Mouse (Mus musculus) activated CD4-positive, CD25-positive, alpha-beta regulatory T cell, adult 4 months (primary cell): ENCODE results near the gene Mapk10. TPM values are rescaled to one million over a fixed set of nuclear protein-coding genes. Genes with fewer than 3 reads are reported as not detected.

ENCODE experiments used
- ATAC-seq: one replicate; pipeline ENCODE4 v1.8.0; 2017
- polyA plus RNA-seq, 2 experiments: library from polyadenylated mRNA; unstranded; fragments of 100-300 nt; shearing (Covaris generic); gene quantifications; one replicate each; pipeline ENCODE4 v1.2.1; 2017

Mapk10 gene
- polyA plus RNA-seq, result under 1 TPM in 1 of 2 experiments, not detected in 1; 0.07 TPM

GRCm38 (mm10) chr5:103211101-103211848 is at the start of gene Mapk10:
TSS of gene Mapk10 (minus strand) at chr5:103211334.
- no peak for ATAC-seq

GRCm38 (mm10) chr5:103256144-103256543 is 45.0 kb upstream of the Mapk10 start:
- ATAC-seq, result no peak

GRCm38 (mm10) chr5:103242430-103242829 is 31.3 kb upstream of the Mapk10 start:
- ATAC-seq, result no peak

DNA sequence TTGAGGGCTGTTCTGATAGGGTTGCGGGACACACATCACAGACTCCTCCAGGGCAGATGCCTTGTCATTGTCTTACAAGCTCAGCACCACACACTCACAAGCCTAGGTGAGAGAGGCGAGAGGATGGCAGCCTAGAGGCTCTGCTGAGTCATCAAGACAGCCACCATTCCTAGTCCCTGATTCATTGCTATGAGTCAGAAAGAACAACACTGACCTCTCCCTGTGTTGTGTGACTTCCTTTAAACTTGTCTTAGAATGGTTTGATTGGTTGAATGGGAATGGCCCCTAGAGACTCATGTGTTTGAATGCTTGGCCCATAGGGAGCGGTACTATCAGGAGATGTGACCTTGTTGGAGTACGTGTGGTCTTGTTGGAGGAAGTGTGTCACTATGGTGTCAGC is 20.7 kb upstream of the Mapk10 start:
- no peak for ATAC-seq

DNA sequence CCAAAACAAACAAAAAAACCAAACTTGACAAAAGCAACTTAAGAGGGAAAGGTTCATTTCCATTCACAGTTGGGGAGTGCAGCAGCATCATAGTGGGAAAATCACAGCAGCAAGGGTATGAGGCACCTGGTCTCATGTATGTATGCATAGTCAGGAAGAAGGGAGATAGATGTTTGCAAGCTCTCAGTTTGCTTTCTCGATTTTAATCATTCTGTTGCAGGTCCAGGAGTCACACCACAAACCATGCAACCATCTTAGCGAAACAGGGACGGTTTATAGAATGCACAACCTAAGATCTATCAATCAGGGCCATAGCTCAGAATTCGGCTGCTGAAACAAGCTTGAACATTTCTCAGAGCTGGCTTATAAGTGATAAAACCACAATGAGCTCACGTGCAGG is 19.2 kb upstream of the Mapk10 start:
- ATAC-seq, result no peak

DNA sequence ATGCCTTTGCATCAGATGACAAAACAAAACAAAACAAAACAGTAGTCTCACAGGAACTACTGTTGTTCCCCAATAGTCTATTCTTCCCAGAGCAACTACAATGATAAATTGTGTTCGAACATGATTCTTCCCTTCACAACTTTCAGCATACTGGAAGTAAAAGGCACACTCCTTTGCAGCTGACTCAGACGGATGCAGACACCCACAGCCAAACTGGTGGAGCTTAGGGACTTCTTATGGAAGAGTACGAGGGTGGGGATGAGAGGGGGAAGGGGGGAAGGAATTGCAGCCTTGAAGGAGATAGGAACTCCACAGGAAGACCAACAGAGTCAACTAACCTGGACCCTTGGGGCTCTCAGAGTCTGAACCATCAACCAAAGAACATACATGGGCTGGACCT is 18.2 kb upstream of the Mapk10 start:
- ATAC-seq, result no peak

DNA sequence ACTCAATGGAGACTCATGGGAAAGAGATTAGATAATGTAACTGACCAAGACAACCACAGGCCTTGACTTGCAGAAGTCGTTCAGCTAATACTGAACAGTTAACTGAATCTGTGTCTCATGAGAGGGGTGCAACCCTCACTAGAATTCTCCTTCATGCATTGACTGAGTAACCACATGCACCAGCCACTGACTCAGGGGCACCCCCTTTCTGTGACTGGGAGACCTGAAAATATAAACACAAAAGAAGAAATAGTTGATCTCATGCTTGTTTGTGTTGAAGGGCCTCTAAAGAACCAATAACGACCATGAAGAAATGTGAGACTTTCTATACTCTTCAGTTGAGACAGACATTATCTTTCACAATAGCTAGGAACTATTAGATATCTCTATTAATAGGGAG is 10.9 kb upstream of the Mapk10 start:
- ATAC-seq, result no peak

- no peak for ATAC-seq
These were observed 490 bp downstream of the Mapk10 start for GRCm38 (mm10) chr5:103210644-103211043.

DNA sequence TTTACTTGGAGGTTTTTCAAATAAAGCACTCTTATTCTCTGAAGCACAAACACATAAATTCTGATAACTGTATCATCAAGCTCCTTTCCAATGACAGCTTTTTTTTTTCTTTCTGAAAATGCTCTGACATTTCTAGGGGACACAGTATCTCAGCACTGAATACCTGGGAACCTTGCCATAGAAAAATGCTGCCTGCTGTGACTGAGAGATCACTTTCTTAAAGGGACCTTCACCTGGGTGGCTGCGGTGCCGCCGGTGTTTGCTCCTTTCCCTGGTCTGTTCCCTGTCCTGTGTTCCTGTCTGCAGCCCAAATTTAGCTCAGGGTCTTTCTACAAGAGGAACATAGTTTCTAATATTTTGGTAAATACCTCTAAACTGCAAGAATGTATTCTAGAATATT is 1.1 kb downstream of the Mapk10 start:
- no peak for ATAC-seq

- no peak for ATAC-seq
These were observed 1.6 kb downstream of the Mapk10 start for GRCm38 (mm10) chr5:103209486-103209885.

DNA sequence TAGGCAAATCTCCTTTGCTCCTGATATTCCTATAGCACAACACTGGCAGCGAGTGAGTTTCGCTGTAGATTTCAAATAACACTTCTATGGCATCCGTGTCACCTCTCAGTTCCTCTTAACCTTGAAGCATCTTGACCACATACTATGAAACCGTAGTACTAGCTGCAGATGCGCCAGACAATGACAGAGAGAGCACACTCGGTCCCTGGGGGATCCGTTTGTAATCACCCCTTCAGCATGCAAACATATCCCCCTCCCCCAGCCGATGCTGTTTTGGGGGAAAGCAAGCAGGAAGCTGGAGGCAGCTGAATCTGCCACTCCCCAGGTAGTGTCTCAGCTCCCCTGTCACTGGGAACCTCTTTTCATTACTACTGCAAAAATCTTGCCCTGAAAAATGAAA is 2.3 kb downstream of the Mapk10 start:
- no peak for ATAC-seq

GRCm38 (mm10) chr5:103208021-103208511 is 3.1 kb downstream of the Mapk10 start:
- ATAC-seq, result no peak

DNA sequence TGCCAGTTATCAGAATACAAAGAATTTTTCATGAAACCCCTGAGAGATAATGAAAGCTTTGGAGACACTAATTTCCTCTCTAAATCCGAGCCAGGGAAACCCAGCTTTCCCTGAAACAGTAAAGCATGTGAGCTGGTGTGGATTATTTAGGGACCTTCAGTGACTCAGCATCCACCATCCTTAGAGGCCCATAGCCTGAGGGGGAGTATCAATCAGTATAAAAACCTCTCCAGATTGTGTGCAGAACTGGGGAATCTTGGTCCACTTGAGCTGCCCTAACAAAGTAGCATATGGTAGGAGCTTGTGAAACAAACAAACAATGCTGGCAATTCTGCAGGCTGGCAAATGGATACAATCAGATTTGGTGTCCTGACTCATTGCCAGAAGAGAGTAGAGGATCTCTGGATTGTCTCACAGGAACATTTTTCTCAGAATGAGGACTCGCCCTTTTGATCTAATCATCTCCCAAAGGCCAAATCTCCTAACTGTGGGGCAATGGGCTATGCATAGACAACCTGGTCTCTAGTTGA is 13.3 kb downstream of the Mapk10 start:
- ATAC-seq, result no peak

DNA sequence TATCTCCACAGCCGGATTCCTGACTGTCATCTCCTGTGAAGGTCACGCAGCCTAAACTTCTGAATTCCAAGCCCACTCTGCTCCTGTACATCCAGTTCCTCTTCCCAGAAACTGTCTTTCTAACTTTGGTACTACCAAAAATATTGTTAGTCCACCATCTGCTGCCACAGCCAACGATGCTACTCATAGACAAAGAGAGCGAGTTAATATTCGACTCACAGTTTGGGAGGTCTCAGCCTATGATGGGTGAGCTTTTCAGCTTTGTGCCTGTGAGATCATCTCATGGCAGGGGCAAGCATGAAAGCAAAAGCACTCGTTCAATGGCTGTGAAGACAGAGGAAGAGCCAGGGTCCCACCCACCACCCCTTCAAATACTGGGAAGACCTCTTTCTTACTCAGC is 16.6 kb downstream of the Mapk10 start:
- ATAC-seq, result no peak

- no peak for ATAC-seq
These were observed 17.4 kb downstream of the Mapk10 start for GRCm38 (mm10) chr5:103193700-103194099.

DNA sequence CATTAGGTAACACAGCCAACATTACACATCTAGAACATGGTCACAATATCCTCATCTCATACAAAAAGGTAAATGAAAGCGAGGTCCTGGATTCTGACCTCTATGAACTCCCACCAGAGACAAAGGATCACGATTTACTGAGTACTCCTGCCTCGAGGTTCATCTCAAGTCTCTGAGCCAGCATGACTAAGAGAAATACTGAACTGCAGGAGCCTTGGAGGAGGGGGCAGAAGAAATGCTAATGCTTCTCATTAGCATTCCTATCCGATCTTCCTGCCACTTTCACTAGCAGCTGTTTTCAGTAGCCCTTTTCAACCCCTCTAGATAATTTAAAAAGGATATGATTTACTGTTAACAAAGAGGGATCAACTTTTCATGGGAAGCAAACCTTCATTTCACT is 19.6 kb downstream of the Mapk10 start:
- no peak for ATAC-seq

DNA sequence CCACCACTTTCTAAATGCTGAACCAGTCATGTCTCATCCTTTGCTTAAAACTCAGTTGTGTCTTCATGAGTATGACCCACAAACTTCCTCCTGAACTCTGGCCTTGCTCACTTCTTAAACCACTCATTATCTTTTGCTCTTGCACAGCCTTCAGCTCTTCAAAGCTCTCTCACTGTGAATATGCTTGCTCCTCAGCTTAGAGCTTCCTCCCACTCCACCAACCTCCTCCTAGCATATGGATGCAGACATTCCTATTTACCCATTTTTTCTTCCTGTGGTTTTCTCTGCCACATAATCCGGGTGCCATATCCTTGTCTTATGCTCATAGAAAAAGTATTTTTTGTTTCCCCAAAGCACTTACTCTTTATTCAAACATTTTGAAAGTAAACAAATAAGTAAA is 26.9 kb downstream of the Mapk10 start:
- ATAC-seq, result no peak

- ATAC-seq, result no peak
These were observed 29.5 kb downstream of the Mapk10 start for GRCm38 (mm10) chr5:103181622-103182021.

- no peak for ATAC-seq
These were observed 34.1 kb downstream of the Mapk10 start for GRCm38 (mm10) chr5:103177010-103177409.

- ATAC-seq, result no peak
These were observed 35.1 kb downstream of the Mapk10 start for GRCm38 (mm10) chr5:103175989-103176388.

DNA sequence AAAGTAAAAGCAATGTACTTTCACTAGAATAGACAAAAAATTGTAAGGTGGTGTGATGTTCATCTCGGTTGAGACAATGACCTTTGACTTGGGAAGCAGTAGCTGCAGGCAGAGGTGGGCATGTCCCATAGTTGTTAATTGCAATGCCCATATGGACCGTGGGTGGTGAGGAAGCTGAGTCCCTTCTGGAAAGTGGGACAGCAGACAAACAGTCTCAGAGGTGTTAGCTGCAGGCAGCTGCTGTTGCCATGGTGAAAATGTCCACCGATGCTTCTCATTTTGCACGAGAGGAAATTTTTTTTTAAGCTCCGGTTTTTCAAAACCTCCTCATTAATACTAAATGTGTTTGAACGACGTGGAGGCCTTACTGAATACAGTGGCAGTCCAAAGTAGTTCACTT is 36.5 kb downstream of the Mapk10 start:
- no peak for ATAC-seq

DNA sequence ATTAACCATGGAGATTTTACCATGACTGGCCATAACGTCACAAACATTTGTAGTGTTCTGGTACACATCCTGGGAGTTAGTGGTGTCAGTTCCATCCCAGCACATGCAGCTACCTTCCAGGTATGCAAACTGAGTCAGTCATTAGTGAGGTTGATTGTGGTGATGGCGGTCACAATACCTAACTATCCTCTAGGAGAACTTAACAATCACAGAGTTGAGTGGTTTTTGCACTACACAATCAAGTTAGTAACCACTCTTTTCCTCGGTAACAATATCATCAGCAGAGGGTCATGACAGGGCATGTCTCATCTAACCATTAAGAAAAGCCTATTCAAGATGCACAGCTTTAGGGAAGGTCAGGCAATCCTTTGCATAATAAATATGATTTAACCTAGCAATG is 39.9 kb downstream of the Mapk10 start:
- no peak for ATAC-seq

DNA sequence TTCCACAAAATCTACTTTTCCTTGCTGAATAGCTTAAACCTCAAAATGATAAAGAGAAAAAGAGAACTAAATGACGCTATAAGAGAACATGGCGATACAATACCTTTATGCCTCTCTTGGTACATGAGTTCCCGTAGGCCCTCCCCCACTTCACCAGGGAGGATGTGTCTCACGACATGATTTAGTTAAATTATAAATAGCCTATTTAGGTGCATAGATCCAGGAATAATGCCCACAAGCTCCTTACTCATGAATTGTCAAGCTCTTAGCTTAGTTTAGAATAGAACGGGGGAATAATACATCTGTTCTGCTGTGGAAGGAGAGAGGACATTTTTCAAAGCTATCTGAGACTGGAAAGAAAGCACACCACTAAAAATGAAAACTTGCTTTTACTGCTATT is 43.8 kb downstream of the Mapk10 start:
- ATAC-seq, result no peak

GRCm38 (mm10) chr5:103166755-103167154 is 44.4 kb downstream of the Mapk10 start:
- no peak for ATAC-seq

GRCm38 (mm10) chr5:103164022-103164421 is 47.1 kb downstream of the Mapk10 start:
- ATAC-seq, result no peak
